ENCODE assay signal across 13 mouse cellular contexts in genomic region chr9:64001081-64001480, GRCm38 (mm10).
"Had no signal": no experiment of that assay in that cellular context is flagged by ENCODE, and none has a peak within 500 bp of the region (broad histone marks: within the 10 kb centered on the region; RNA-seq: fewer than 3 reads in every experiment).

No protein-coding gene starts in this region.

- H3K4me2 ChIP-seq: limb, embryonic 12.5 days; liver, embryonic 12.5 days; lung, embryonic 15.5 days; midbrain, embryonic 11.5 days; midbrain, embryonic 15.5 days; neural tube, embryonic 13.5 days; stomach, embryonic 15.5 days had no signal

- H3K27ac ChIP-seq: limb, embryonic 12.5 days; liver, embryonic 12.5 days; lung, embryonic 15.5 days; macrophage; midbrain, embryonic 15.5 days; neural tube, embryonic 13.5 days; stomach, embryonic 15.5 days had no signal

- H3K9me3 ChIP-seq: limb, embryonic 12.5 days; liver, embryonic 12.5 days; lung, embryonic 15.5 days; megakaryocyte, embryonic 14.5 days; midbrain, embryonic 15.5 days; neural tube, embryonic 13.5 days; stomach, embryonic 15.5 days had no signal

- H3K36me3 ChIP-seq: midbrain, embryonic 15.5 days; neural tube, embryonic 13.5 days had no signal

- DNase-seq: kidney, postnatal 25 days; lung, postnatal 14 days; retina, postnatal 1 day; thymus, postnatal 4 days had no signal

- H3K4me3 ChIP-seq: limb, embryonic 12.5 days; liver, embryonic 12.5 days; lung, embryonic 15.5 days; megakaryocyte, embryonic 14.5 days; midbrain, embryonic 15.5 days; neural tube, embryonic 13.5 days; stomach, embryonic 15.5 days had no signal

- H3K9ac ChIP-seq: limb, embryonic 12.5 days; liver, embryonic 12.5 days; lung, embryonic 15.5 days; midbrain, embryonic 15.5 days; neural tube, embryonic 13.5 days; stomach, embryonic 15.5 days had no signal

- H3K27me3 ChIP-seq: limb, embryonic 12.5 days; liver, embryonic 12.5 days; lung, embryonic 15.5 days; midbrain, embryonic 15.5 days; neural tube, embryonic 13.5 days; stomach, embryonic 15.5 days had no signal

- ATAC-seq: liver, embryonic 12.5 days; midbrain, embryonic 15.5 days had no signal
